29 mouse cellular contexts compared by ENCODE assay signal in the genomic region with DNA sequence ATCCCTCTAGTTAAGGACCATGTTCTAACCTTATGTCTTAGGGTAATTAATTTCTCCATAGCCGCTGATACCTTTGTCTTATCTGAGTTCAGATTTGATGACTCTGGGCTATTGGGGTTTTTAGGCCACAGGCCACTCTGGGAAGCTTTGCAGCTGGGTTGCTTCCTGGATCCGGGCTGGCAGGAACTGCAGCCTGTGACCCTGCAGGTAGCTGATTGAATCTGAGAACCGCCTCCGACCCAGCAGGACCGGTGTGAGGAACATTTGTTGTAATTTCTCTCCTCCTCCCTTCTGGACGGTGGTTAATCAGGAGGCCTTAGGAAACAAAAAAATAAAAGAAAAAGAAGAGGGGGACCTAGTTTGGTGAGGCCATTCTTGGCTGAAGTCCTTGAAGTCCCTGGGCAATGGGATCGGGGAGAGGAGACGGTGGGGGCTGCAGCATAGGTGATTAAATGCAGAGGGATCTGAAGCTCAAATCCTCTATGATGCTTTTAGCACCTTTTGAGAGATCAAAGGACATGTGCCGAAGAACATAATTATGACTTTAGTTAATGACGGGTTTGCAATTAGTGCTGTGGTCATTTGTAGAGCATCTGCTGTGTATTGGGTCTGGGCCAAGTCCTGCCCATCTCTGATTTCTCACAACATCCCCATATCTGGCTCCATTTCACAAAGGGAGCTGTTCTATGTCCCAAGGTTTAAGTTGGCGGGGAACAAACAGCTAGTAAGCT. TPM values are rescaled to one million over a fixed set of nuclear protein-coding genes. Genes with fewer than 3 reads are reported as not detected.
DNase-seq lines count a peak whose midpoint lies in the region; ATAC-seq lines count a peak whose summit lies in the region.
"Had no signal": no experiment of that assay in that cellular context is flagged by ENCODE, and none has a peak within 500 bp of the region (broad histone marks: within the 10 kb centered on the region; RNA-seq: fewer than 3 reads in every experiment).

No protein-coding gene starts in this region.

- ATAC-seq in hindbrain, embryonic 16.5 days = no peak
- no peak for ATAC-seq in hindbrain, embryonic 11.5 days (ENCODE audit: low FRiP score)
- ATAC-seq in midbrain, embryonic 11.5 days (ENCODE audit: low FRiP score) = no peak
- no peak for ATAC-seq in midbrain, embryonic 13.5 days
- ATAC-seq in forebrain, embryonic 14.5 days = peak; percentile 54
- ATAC-seq: inflammation-experienced regulatory T-cells, adult 6 months; lung, postnatal 0 days had no signal

- no peaks in the 10 kb centered on the region for H3K36me3 ChIP-seq in hindbrain, embryonic 16.5 days (ENCODE audit: control insufficient read depth, insufficient read depth, low read length)
- no peaks in the 10 kb centered on the region for H3K36me3 ChIP-seq in hindbrain, embryonic 11.5 days (ENCODE audit: control insufficient read depth, insufficient read depth, low read length)
- no peaks in the 10 kb centered on the region for H3K36me3 ChIP-seq in midbrain, embryonic 11.5 days (ENCODE audit: control insufficient read depth, insufficient read depth, low read length)
- no peaks in the 10 kb centered on the region for H3K36me3 ChIP-seq in midbrain, embryonic 13.5 days
- no peaks in the 10 kb centered on the region for H3K36me3 ChIP-seq in forebrain, embryonic 14.5 days (ENCODE audit: control insufficient read depth, insufficient read depth, low read length)
- H3K36me3 ChIP-seq: embryonic facial prominence, embryonic 10.5 days; embryonic facial prominence, embryonic 15.5 days; G1E; heart, embryonic 13.5 days; kidney, embryonic 15.5 days; limb, embryonic 10.5 days; limb, embryonic 15.5 days; liver, embryonic 13.5 days; neural tube, embryonic 13.5 days; stomach, embryonic 15.5 days had no signal

- H3K27me3 ChIP-seq in hindbrain, embryonic 16.5 days (replicated peaks; ENCODE audit: control insufficient read depth, insufficient read depth, low read length) = no peaks in the 10 kb centered on the region
- no peaks in the 10 kb centered on the region for H3K27me3 ChIP-seq in hindbrain, embryonic 11.5 days (ENCODE audit: control insufficient read depth, insufficient read depth, low read length)
- H3K27me3 ChIP-seq in midbrain, embryonic 11.5 days (ENCODE audit: control insufficient read depth, insufficient read depth, low read length) = no peaks in the 10 kb centered on the region
- no peaks in the 10 kb centered on the region for H3K27me3 ChIP-seq in midbrain, embryonic 13.5 days
- H3K27me3 ChIP-seq in forebrain, embryonic 14.5 days (replicated peaks; ENCODE audit: control insufficient read depth, insufficient read depth, low read length) = no peaks in the 10 kb centered on the region
- H3K27me3 ChIP-seq: embryonic facial prominence, embryonic 15.5 days; heart, embryonic 13.5 days; kidney, embryonic 15.5 days; limb, embryonic 15.5 days; liver, embryonic 13.5 days; neural tube, embryonic 13.5 days; stomach, embryonic 15.5 days had no signal

- 0 out of 2 replicates have a peak overlapping the region, but pooled peaks have one; percentile 12 for H3K27ac ChIP-seq in hindbrain, embryonic 16.5 days (ENCODE audit: low read depth, low read length)
- no peak overlapping the region for H3K27ac ChIP-seq in hindbrain, embryonic 11.5 days (ENCODE audit: low read depth, low read length)
- H3K27ac ChIP-seq in midbrain, embryonic 11.5 days (ENCODE audit: low read depth, low read length) = no peak overlapping the region
- H3K27ac ChIP-seq in midbrain, embryonic 13.5 days = no peak overlapping the region
- H3K27ac ChIP-seq in forebrain, embryonic 14.5 days (ENCODE audit: low read depth, low read length) = peak overlapping the region; percentile 61; the same call in 1 of the 2 replicates
- H3K27ac ChIP-seq: embryonic facial prominence, embryonic 10.5 days; embryonic facial prominence, embryonic 15.5 days; heart, embryonic 13.5 days; kidney, embryonic 15.5 days; limb, embryonic 10.5 days; limb, embryonic 15.5 days; liver, embryonic 13.5 days; neural tube, embryonic 13.5 days; stomach, embryonic 15.5 days had no signal

- H3K9ac ChIP-seq in hindbrain, embryonic 16.5 days (ENCODE audit: low read depth, low read length) = no peak overlapping the region
- H3K9ac ChIP-seq in hindbrain, embryonic 11.5 days (ENCODE audit: low read depth, low read length) = no peak overlapping the region
- H3K9ac ChIP-seq in midbrain, embryonic 11.5 days (ENCODE audit: low read length) = no peak overlapping the region
- H3K9ac ChIP-seq in midbrain, embryonic 13.5 days (replicated peaks) = no peak overlapping the region
- H3K9ac ChIP-seq in forebrain, embryonic 14.5 days (ENCODE audit: low read length) = 0 out of 2 replicates have a peak overlapping the region, but pooled peaks have one; percentile 21
- H3K9ac ChIP-seq: embryonic facial prominence, embryonic 15.5 days; heart, embryonic 13.5 days; kidney, embryonic 15.5 days; limb, embryonic 15.5 days; liver, embryonic 13.5 days; neural tube, embryonic 13.5 days; stomach, embryonic 15.5 days had no signal

- H3K4me1 ChIP-seq in hindbrain, embryonic 16.5 days (ENCODE audit: control insufficient read depth, insufficient read depth, low read depth, low read length) = peaks cover 19% of the 10 kb centered on the region
- H3K4me1 ChIP-seq in hindbrain, embryonic 11.5 days (replicated peaks; ENCODE audit: control insufficient read depth, insufficient read depth, low read length) = no peaks in the 10 kb centered on the region
- H3K4me1 ChIP-seq in midbrain, embryonic 11.5 days (ENCODE audit: control insufficient read depth, insufficient read depth, low read length) = no peaks in the 10 kb centered on the region
- H3K4me1 ChIP-seq in midbrain, embryonic 13.5 days (replicated peaks) = peaks cover 27% of the 10 kb centered on the region
- H3K4me1 ChIP-seq in forebrain, embryonic 14.5 days (ENCODE audit: control insufficient read depth, insufficient read depth, low read length) = peaks cover 33% of the 10 kb centered on the region
- H3K4me1 ChIP-seq: liver, embryonic 13.5 days; megakaryocyte, embryonic 14.5 days had no signal

- H3K4me3 ChIP-seq in hindbrain, embryonic 16.5 days (ENCODE audit: low read length) = no peak overlapping the region
- no peak overlapping the region for H3K4me3 ChIP-seq in hindbrain, embryonic 11.5 days (ENCODE audit: low read depth, low read length)
- H3K4me3 ChIP-seq in midbrain, embryonic 11.5 days (ENCODE audit: low read depth, low read length) = no peak overlapping the region
- H3K4me3 ChIP-seq in midbrain, embryonic 13.5 days (replicated peaks) = no peak overlapping the region
- H3K4me3 ChIP-seq in forebrain, embryonic 14.5 days (ENCODE audit: low read depth, low read length) = no peak overlapping the region
- H3K4me3 ChIP-seq: embryonic facial prominence, embryonic 10.5 days; embryonic facial prominence, embryonic 15.5 days; heart, embryonic 13.5 days; kidney, embryonic 15.5 days; limb, embryonic 10.5 days; limb, embryonic 15.5 days; liver, embryonic 13.5 days; megakaryocyte, embryonic 14.5 days; neural tube, embryonic 13.5 days; stomach, embryonic 15.5 days had no signal

- H3K9me3 ChIP-seq in hindbrain, embryonic 16.5 days (ENCODE audit: control insufficient read depth, low read length) = no peaks in the 10 kb centered on the region
- H3K9me3 ChIP-seq in hindbrain, embryonic 11.5 days (ENCODE audit: control insufficient read depth, low read length) = no peaks in the 10 kb centered on the region
- no peaks in the 10 kb centered on the region for H3K9me3 ChIP-seq in midbrain, embryonic 11.5 days (ENCODE audit: control insufficient read depth, low read length)
- H3K9me3 ChIP-seq in midbrain, embryonic 13.5 days = no peaks in the 10 kb centered on the region
- H3K9me3 ChIP-seq in forebrain, embryonic 14.5 days (replicated peaks; ENCODE audit: control insufficient read depth, low read length) = no peaks in the 10 kb centered on the region
- H3K9me3 ChIP-seq: embryonic facial prominence, embryonic 10.5 days; embryonic facial prominence, embryonic 15.5 days; heart, embryonic 13.5 days; kidney, embryonic 15.5 days; limb, embryonic 10.5 days; limb, embryonic 15.5 days; liver, embryonic 13.5 days; megakaryocyte, embryonic 14.5 days; neural tube, embryonic 13.5 days; stomach, embryonic 15.5 days had no signal

- WGBS in hindbrain, embryonic 16.5 days = 35% methylated on average over 11 of the region's 11 CpGs
- 58% methylated on average over 11 of the region's 11 CpGs for WGBS in hindbrain, embryonic 11.5 days
- WGBS in midbrain, embryonic 11.5 days = 58% methylated on average over 11 of the region's 11 CpGs
- 50% methylated on average over 11 of the region's 11 CpGs for WGBS in midbrain, embryonic 13.5 days
- WGBS in forebrain, embryonic 14.5 days = 18% methylated on average over 11 of the region's 11 CpGs

- peak; percentile 30 to 45 for DNase-seq in cerebellum, postnatal 14 days
- DNase-seq in cerebellum, postnatal 36 days = no peak
- no peak for DNase-seq in hindbrain, embryonic 11.5 days (ENCODE audit: low spot score)
- peak; percentile 78 for DNase-seq in midbrain, embryonic 11.5 days (ENCODE audit: low spot score, missing footprints)
- peak; percentile 75 for DNase-seq in forebrain, embryonic 14.5 days (ENCODE audit: low spot score)
- DNase-seq in yolk sac, embryonic 10.5 days (ENCODE audit: low spot score) = no peak
- DNase-seq: adrenal gland, adult 8-10 months; cerebellum, adult 11 months; cerebellum, adult 9-10 months; heart, postnatal 10 days; kidney, adult 11 months; liver, embryonic 13.5 days; lung, adult 18-20 months; lung, postnatal 4 days; right cerebral cortex, postnatal 25 days had no signal

- H3K4me2 ChIP-seq in hindbrain, embryonic 16.5 days (ENCODE audit: low read length) = no peak overlapping the region
- H3K4me2 ChIP-seq in hindbrain, embryonic 11.5 days (replicated peaks; ENCODE audit: low read depth, low read length) = no peak overlapping the region
- H3K4me2 ChIP-seq in midbrain, embryonic 11.5 days = no peak overlapping the region
- H3K4me2 ChIP-seq in midbrain, embryonic 13.5 days (replicated peaks) = no peak overlapping the region
- no peak overlapping the region; the same call in 1 of the 2 replicates for H3K4me2 ChIP-seq in forebrain, embryonic 14.5 days (ENCODE audit: low read length)
- H3K4me2 ChIP-seq: embryonic facial prominence, embryonic 15.5 days; heart, embryonic 13.5 days; kidney, embryonic 15.5 days; limb, embryonic 15.5 days; liver, embryonic 13.5 days; neural tube, embryonic 13.5 days; stomach, embryonic 15.5 days had no signal

RNA-seq across cellular contexts. Expression of a gene that starts 40.2 kb away (rescaled TPM):
- 2.9 TPM in 2 replicates for polyA plus RNA-seq in hindbrain, embryonic 16.5 days (2015; fragmentation: Nextera tagmentation; extraction: Ambion mirVana)
- 1.3 and 2.1 TPM in 2 replicates for polyA plus RNA-seq in hindbrain, embryonic 11.5 days (2014; fragmentation: Nextera tagmentation; extraction: Ambion mirVana)
- polyA plus RNA-seq in midbrain, embryonic 11.5 days (2014; fragmentation: Nextera tagmentation; extraction: Ambion mirVana) = 0.83 and 1.1 TPM in 2 replicates
- 1.2 and 1.7 TPM in 2 replicates for polyA plus RNA-seq in midbrain, embryonic 13.5 days (2015; fragmentation: Nextera tagmentation; extraction: Ambion mirVana)
- polyA plus RNA-seq in forebrain, embryonic 14.5 days (2014; fragmentation: Nextera tagmentation; extraction: Ambion mirVana) = 1.5 and 2.2 TPM in 2 replicates
- polyA plus RNA-seq: G1E had no signal

Comparison
In these comparisons a context has a peak if more than half of its experiments do, and no peak if none do; other contexts are left out.
1. DNase-seq: peak in cerebellum, postnatal 14 days (2 of 2), midbrain, embryonic 11.5 days (single experiment) and forebrain, embryonic 14.5 days (single experiment); none in cerebellum, postnatal 36 days (0 of 2), hindbrain, embryonic 11.5 days (single experiment) and yolk sac, embryonic 10.5 days (single experiment).
2. H3K27ac ChIP-seq: peak in hindbrain, embryonic 16.5 days (single experiment) and forebrain, embryonic 14.5 days (single experiment); none in hindbrain, embryonic 11.5 days (single experiment), midbrain, embryonic 11.5 days (single experiment) and midbrain, embryonic 13.5 days (single experiment).